Mouse (Mus musculus): ENCODE data around the gene Esyt3.

The Esyt3 gene

GRCm38 (mm10) chr9:99357561-99357920 lies 816 bp downstream of the Esyt3 start:
- in situ Hi-C loops (cut with MboI, MseI) = loop anchor here (5.0 to 25.0 kb wide), 2 partner anchors 100 to 720 kb away; no protein-coding TSS in a partner anchor

GRCm38 (mm10) chr9:99355971-99356370 lies 2.4 kb downstream of the Esyt3 start:
- in situ Hi-C loops (cut with MboI, MseI) = loop anchor here (5.0 to 25.0 kb wide), 2 partner anchors 99 to 719 kb away; no protein-coding TSS in a partner anchor

DNA sequence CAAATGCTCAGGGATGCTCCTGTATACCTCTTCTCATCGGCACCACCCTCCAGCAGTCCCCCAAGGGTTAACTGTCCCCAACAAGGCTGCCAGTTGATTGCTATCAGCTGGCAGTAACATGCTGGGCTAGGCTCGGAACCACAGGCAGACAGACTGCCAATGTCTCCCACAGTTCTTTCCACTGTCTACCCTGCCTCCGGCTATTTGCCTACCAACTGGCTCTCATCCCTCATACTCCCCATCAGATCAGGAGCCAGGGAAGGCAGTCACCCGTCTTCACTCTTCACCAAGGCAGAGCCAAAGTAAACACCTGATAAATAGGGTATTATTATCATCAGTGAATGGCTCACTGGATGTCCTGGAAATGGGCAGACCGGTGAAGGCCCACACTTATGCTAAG lies 3.6 kb downstream of the Esyt3 start:
- in situ Hi-C loops (cut with MboI, MseI) = loop anchor here (5.0 to 25.0 kb wide), 2 partner anchors 97 to 717 kb away; no protein-coding TSS in a partner anchor

DNA sequence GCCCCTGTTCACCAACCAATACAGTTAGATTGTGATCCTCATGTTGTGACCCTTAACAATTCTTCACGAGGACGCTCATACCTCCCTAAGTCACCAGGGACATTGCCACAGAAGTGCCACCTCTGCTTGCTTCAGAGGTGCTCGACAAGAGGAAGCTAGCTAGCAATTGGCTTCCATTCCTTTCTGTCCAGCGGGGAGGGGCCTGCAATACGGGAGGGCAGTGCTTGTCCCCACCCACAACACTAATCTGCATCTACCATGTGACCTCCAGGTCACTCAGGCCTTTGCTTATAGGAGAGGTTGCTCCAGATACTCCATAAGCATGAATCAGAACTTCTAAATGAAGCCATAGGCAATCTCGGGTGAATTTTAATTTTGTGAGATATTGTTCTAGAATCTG lies 5.0 kb downstream of the Esyt3 start:
- in situ Hi-C loops (cut with MboI, MseI) = loop anchor here (25.0 kb wide), 1 partner anchor 716 kb away; no protein-coding TSS in a partner anchor

DNA sequence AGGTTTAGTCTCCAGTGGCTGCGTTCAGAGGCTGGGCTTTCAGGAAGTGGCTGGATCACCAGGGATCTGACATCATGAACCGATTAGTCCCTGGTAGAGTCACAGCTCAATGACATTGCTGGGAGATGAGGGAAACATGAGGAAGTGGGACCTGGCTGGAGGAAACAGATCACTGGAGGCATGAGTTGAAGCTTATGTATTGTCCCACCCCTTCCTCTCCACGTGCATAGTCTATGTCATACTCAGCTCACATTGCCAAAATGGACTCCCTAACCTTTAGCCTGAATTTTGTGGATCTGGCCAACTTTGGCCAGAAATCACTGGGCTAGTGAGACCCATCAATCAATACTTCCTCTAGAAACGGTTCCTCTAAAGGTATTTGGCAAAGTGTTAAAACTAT lies 5.4 kb downstream of the Esyt3 start:
- in situ Hi-C loops (cut with MboI, MseI) = loop anchor here (25.0 kb wide), 1 partner anchor 716 kb away; no protein-coding TSS in a partner anchor

GRCm38 (mm10) chr9:99345351-99345792 lies 13.0 kb downstream of the Esyt3 start:
- in situ Hi-C loops (cut with MboI, MseI) = no loop called here

DNA sequence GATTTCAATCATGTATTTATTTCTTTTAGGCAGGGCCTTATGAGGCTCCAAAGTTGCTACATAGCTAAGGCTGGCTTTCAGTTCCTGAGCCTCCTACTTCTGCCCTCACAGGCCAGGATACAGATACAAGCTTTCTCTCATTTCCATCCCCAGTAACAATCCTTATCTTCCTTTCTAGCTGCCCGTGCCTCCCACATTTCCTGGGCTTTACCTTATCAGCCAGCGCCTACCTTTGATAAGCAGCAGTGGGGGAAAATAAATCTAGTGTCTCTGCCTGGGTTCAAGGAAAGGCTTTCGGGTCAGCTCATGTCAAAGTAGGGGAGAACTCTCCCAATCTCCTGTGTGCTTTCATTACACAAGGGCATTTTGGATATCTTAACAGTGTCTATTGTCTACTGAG lies 16.8 kb downstream of the Esyt3 start:
- in situ Hi-C loops (cut with MboI, MseI) = no loop called here

- in situ Hi-C loops (cut with MboI, MseI) = no loop called here
Observed at GRCm38 (mm10) chr9:99340126-99340525, 18.2 kb downstream of the Esyt3 start.

- in situ Hi-C loops (cut with MboI, MseI) = no loop called here
Observed at GRCm38 (mm10) chr9:99339182-99339581, 19.2 kb downstream of the Esyt3 start.

GRCm38 (mm10) chr9:99338293-99338692 lies 20.1 kb downstream of the Esyt3 start:
- in situ Hi-C loops (cut with MboI, MseI) = no loop called here

GRCm38 (mm10) chr9:99336538-99336937 lies 21.8 kb downstream of the Esyt3 start:
- in situ Hi-C loops (cut with MboI, MseI) = no loop called here

DNA sequence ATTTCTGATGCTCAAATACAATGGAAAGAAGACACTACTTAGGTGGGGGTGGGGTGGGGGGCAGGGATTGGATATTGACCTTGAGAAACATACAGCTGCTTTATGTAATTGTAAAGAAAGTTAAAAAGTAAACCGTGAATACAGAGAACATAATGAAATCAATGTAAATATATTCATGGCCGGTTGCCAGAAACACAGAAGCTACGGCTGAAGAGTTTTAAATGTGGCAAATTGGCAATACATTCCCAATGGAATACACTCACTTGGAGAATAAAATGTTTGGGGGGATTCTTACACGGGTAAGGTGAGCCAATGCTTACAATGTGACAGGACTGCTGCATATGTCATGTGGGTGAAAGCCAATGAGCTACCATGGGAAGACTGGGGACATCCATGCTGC lies 31.5 kb downstream of the Esyt3 start:
- in situ Hi-C loops (cut with MboI, MseI) = no loop called here

DNA sequence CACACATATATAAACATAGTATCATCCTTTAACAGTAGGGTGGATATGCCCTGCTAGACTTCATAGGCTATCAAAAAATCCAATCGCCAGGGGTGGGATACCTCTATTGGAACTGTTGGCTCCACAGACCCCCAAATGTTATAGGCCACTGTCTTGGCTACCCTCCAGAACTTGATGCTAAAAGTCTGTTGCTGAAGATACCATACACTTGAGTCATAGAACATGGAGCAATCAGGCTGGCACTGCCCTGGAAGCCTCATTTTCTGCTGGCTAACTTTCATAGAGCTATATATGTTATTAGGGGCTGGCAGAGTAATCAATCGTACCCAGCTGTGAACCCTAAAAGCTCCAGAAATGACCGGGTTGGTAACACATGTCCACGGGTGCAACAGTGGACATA lies 32.4 kb downstream of the Esyt3 start:
- in situ Hi-C loops (cut with MboI, MseI) = no loop called here

GRCm38 (mm10) chr9:99325208-99325929 lies 33.0 kb downstream of the Esyt3 start:
- in situ Hi-C loops (cut with MboI, MseI) = no loop called here

GRCm38 (mm10) chr9:99320006-99320405 lies 38.4 kb downstream of the Esyt3 start:
- in situ Hi-C loops (cut with MboI, MseI) = no loop called here

- in situ Hi-C loops (cut with MboI, MseI) = no loop called here
Observed at GRCm38 (mm10) chr9:99319343-99319951, 38.9 kb downstream of the Esyt3 start.

GRCm38 (mm10) chr9:99306226-99306625 lies 52.1 kb downstream of the Esyt3 start:
- in situ Hi-C loops (cut with MboI, MseI) = no loop called here

GRCm38 (mm10) chr9:99304296-99304695 lies 54.1 kb downstream of the Esyt3 start:
- in situ Hi-C loops (cut with MboI, MseI) = no loop called here
